Mouse (Mus musculus) gastrocnemius, postnatal 4 days (tissue): Measurements from ENCODE around the gene Nabp1. TPM values are rescaled to one million over a fixed set of nuclear protein-coding genes. Genes with fewer than 3 reads are reported as not detected.
A peak's percentile ranks its signal among the peaks of the same experiment; 100 is the strongest.

ENCODE experiments used
- DNase-seq, 2 experiments: peaks; one replicate each; pipeline ENCODE4 v3.0.0; 2021 to 2022; ENCODE audit warnings: low spot score in 2 of 2, mixed read lengths in 2 of 2
- long read RNA-seq, 2 experiments: library from polyadenylated mRNA; stranded (forward); transcript quantifications; one replicate each; pipeline ENCODE4 v2.0.0; 2021
- total RNA-seq, 2 experiments: library from RNA; stranded (reverse); gene quantifications; 2 replicates each; pipeline ENCODE4 v1.2.3; 2021

Nabp1 gene
- total RNA-seq = 1 to 10 TPM; 7.9 to 8.2 TPM
- long read RNA-seq, experiment 1, full-length matches to known transcripts = 4 of 5 reads
- long read RNA-seq, experiment 1, partial matches to known transcripts = 0 of 5 reads
- long read RNA-seq, experiment 1, other reads (novel, unspliced or antisense) = 1 of 5 reads
- long read RNA-seq, experiment 2, partial matches to known transcripts = 0 of 5 reads
- long read RNA-seq, experiment 2, other reads (novel, unspliced or antisense) = 0 of 5 reads

DNA sequence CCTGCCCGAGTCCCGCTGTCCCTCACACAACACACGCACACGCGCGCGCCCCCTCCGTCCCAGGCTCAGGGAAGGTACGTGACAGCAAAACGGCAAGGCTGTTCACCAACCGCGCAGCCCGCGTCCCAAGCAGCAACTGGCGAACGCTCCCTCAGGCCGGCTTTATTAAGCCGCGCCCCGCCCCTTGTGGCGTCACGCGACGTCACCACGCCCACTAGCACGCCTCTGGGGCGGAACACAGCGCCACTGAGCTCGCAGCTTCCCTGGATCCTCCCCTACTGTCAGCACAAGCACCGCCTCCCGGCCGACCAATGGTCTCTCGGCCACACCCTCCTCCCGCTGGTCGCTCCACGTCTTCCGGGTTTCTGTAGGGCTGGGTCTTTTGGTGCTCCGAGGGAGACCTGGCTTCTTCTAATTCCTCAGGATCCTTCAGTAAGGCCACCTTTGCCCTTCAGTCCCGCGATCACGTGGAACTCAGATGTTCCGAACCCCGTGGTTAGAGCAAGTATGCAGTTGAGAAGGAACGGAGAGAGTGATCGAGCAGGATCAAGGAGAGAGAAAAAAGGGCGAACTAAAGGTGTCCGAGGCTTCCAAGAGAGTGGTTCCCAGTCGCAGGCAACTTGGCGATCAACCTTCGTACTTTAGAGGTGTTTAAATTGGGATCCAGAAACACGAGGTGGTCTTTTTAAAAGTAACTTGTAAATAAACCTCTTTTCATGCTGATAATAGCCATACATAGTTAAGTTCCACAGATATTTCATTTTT, at the start of gene Nabp1:
Gene Nabp1, minus strand, starts transcription at position 164 of the 765 bp plus-strand sequence.
- DNase-seq = peak; percentile 95 to 97

- DNase-seq = no peak
Observed at GRCm38 (mm10) chr1:51525563-51526265, 47.5 kb upstream of the Nabp1 start.

GRCm38 (mm10) chr1:51521651-51522050, 43.4 kb upstream of the Nabp1 start:
- no peak for DNase-seq

- DNase-seq = no peak
Observed at GRCm38 (mm10) chr1:51520246-51520780, 42.1 kb upstream of the Nabp1 start.

- DNase-seq = no peak
Observed at GRCm38 (mm10) chr1:51519112-51519511, 40.9 kb upstream of the Nabp1 start.

- DNase-seq = no peak
Observed at GRCm38 (mm10) chr1:51515625-51516024, 37.4 kb upstream of the Nabp1 start.

DNA sequence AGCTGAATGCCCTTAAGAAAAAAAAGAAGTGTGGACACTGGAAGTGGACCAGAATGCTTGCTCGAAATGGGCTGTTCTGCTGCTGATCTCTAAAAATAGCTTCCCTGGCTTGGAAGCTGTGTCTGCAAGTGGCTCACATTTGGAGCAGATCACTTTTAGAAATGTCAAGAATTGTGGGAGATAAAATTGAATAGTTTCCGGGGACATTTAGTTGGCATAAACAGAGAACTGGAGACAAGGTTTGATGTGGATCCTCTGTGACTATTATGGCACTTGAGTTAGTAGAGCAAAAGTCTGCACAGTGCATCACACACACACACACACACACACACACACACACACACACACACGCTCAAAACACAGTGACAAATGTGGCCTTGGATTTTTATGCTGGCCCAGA, 36.8 kb upstream of the Nabp1 start:
- no peak for DNase-seq

GRCm38 (mm10) chr1:51514379-51514778, 36.2 kb upstream of the Nabp1 start:
- no peak for DNase-seq

GRCm38 (mm10) chr1:51513059-51513713, 35.0 kb upstream of the Nabp1 start:
- DNase-seq = no peak

DNA sequence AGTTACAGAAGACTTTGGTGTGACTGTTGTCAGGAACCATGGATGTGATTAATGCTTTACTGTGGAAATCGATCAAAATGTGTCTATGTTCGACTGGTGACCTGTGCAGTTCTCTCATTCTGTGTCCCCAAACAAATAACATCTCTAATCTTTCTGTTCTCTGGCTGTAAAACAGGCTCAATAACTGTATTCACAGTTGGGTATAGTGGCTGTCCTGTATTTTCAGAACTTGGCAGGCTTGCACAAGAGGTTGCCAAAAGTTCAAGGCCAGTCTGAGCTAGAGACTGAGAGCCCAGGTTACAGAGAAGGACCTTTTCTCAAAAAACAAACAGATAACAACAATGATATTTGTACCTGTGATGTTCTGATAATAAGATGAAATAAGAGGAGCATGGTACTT, 34.1 kb upstream of the Nabp1 start:
- no peak for DNase-seq

DNA sequence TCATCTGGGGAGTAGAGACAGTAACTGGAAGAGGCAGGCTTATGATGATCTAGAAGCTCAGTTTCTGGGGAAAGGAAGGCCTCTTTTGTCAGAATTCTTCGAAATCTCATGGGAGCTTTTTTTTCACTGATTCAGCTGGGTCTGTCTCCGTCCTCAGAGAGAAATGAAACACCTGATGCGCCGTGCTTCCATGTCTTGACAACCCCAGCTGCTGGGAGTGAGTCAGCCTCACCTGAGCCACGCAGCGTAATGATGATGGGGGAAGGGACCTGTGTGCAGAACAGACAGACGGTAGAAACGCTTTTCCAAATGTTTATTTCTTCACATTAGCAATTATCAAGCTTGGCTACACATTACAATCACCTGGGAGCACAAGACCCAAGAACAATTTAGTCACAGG, 31.6 kb upstream of the Nabp1 start:
- no peak for DNase-seq

- DNase-seq = no peak
Observed at GRCm38 (mm10) chr1:51509083-51509482, 30.9 kb upstream of the Nabp1 start.

DNA sequence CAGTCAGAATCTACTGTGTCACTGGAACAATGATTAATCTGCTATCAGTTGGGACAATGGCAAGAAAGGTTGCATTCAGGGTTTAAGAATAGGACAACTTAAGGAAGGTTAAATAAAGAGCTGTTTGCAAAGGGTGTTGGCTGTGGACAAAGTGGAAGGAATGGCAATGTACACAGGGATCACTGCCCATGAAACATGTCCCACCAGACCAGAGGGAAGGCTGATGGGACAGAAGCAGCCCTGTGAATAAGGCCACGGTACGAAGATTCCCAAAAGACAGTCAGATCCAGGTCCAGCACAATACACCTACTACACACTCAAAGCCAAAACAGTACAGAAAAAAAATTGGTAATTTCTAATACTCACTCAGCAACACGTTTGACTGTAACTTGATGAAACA, 30.3 kb upstream of the Nabp1 start:
- no peak for DNase-seq

GRCm38 (mm10) chr1:51507436-51507835, 29.2 kb upstream of the Nabp1 start:
- DNase-seq = no peak

- DNase-seq = no peak
Observed at GRCm38 (mm10) chr1:51506236-51506635, 28.0 kb upstream of the Nabp1 start.

GRCm38 (mm10) chr1:51505632-51506031, 27.4 kb upstream of the Nabp1 start:
- no peak for DNase-seq

DNA sequence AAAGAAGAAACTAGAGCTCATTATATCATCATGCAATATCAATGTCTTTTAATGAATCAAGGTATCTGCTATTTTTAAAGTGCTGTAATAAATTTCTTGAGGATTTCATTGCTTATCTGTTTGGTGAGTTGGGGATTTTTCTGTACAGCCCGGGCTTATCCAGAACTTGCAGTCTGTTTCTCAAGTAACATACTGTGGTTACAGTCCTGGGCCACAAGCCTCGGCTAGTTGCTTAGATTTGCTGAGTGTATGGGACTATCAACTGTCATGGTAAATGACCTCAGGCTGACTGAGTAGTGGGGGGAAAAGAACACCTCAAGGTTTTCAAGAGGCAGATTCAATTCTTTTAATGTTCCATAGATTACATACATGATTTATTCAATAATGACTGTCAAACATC, 24.8 kb upstream of the Nabp1 start:
- no peak for DNase-seq

DNA sequence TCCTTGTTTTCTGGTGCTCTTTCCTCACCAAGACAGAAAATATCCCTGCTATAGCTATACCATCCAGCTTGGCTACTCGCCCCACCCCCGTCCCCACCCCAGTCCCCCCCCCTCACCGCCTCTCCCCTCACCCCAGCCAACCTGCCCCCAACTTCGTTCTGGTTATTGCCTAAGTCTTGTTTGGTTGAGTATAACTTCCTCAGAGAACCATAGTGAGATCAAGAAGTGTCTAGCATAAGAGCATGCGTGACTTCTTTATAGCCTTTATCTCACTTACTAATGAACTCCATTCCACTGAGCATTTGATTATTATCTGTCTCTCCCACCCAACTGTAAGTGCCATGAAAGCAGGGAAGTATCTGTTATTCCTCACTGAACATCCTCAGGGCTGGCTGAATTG, 24.1 kb upstream of the Nabp1 start:
- DNase-seq = no peak

- DNase-seq = no peak
Observed at GRCm38 (mm10) chr1:51501251-51501650, 23.0 kb upstream of the Nabp1 start.

GRCm38 (mm10) chr1:51498601-51499098, 20.4 kb upstream of the Nabp1 start:
- DNase-seq = no peak

GRCm38 (mm10) chr1:51496163-51496562, 17.9 kb upstream of the Nabp1 start:
- DNase-seq = no peak
